Mouse (Mus musculus) embryonic fibroblast, embryonic 13.5 days (primary cell): ENCODE results near the gene Tjp2. TPM values are rescaled to one million over a fixed set of nuclear protein-coding genes. Genes with fewer than 3 reads are reported as not detected.

Experiments
- H3K27ac ChIP-seq: 2 replicates; pipeline ENCODE4 v1.5.1; 2012; ENCODE audit warnings: low read length, control low read depth, inconsistent platforms; ENCODE audit not compliant: insufficient read depth
- H3K4me1 ChIP-seq: 2 replicates; pipeline ENCODE4 v1.6.1; 2011; ENCODE audit warnings: low read length; ENCODE audit not compliant: control insufficient read depth, insufficient read depth
- H3K4me3 ChIP-seq: 2 replicates; pipeline ENCODE4 v1.5.1; 2011; ENCODE audit warnings: mild to moderate bottlenecking, control low read depth, low read length; ENCODE audit not compliant: insufficient read depth
- CTCF ChIP-seq: IDR thresholded peaks from 2 replicates; pipeline ENCODE4 v1.5.1; 2011; ENCODE audit warnings: mild to moderate bottlenecking, control low read depth, low read length, moderate library complexity, borderline replicate concordance; ENCODE audit not compliant: insufficient read depth
- POLR2A ChIP-seq: IDR thresholded peaks from 2 replicates; pipeline ENCODE4 v1.6.1; 2011; ENCODE audit warnings: low read depth, mild to moderate bottlenecking, control low read depth, low read length, moderate library complexity
- polyA plus RNA-seq: library from polyadenylated mRNA; stranded (reverse); fragments of >200 nt; gene quantifications from 2 replicates; pipeline ENCODE4 v1.2.4, GENCODE M21; 2011; ENCODE audit warnings: low read depth; ENCODE audit not compliant: missing spikeins, insufficient read length

Tjp2 gene
- polyA plus RNA-seq, 1 experiment = 8.5 TPM

DNA sequence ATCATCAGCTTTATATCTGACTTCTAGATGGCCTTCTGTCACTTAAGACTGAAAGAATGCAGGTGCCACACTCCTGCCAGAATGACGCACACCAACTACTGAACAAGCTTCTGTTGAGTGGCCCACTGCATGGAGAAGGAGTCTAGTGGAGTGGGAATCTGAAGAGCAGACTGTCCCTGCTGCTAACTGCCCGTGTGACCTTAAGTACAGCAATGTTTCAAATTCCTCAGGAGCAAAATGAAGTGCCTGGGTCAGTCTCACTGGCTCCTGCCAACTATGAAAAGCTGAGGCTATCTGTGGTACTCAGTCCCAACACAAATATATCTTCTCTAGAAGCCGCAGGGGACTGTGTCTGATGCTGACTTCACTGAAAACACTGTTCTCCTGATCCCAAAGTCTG is 175.5 kb downstream of the Tjp2 start:
- Histone ChIP-seq H3K27ac (no peak overlapping the region), H3K4me3 (no peak overlapping the region), H3K4me1 (peaks cover 2% of the 10 kb centered on the region; the same call in 1 of the 2 replicates)
- TF ChIP-seq POLR2A (no peak), CTCF (no peak)

DNA sequence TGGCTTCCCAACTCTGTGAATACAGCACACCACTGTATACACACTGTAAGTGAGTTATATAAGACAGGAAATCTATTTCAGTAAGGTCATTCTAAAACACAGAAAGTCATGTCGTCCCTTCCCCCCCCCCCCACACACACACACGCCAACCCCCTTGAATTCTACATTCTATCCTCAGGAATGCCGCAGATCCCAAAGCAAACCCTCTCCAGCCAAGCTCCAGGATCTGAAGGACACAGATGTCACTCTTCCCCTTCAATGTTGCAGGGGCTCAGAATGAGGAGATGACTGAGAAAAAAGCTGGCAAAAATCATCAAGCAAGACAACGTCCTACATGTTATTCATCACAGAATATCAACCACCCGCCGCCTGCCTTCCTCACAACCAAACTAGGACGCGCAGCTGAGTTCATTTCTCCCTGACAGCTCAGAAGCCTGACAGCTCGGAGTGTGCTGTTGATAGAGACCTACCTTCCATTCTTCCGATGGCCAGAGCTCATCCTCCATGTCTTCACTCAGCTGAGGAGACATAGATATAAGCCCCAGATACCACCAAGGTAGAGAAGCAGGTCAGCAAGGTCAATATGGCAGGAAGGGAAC is 178.3 kb downstream of the Tjp2 start:
- H3K27ac ChIP-seq = no peak overlapping the region
- no peak for TF ChIP-seq CTCF
- TF ChIP-seq POLR2A = no peak
- H3K4me1 ChIP-seq = no peaks in the 10 kb centered on the region
- no peak overlapping the region for H3K4me3 ChIP-seq

Other genes starting within 250 kb of the Tjp2 start
- gene Fam189a2, start 194.0 kb downstream of the Tjp2 start, polyA plus RNA-seq = 0.18 and 0.35 TPM in 2 replicates
- 5.9 and 7.9 TPM in 2 replicates for gene Fxn, start 55.6 kb upstream of the Tjp2 start, polyA plus RNA-seq